Mouse (Mus musculus) liver, embryonic 14.5 days (tissue): ENCODE results near the gene Simc1.

Experiments
- CTCF ChIP-seq: IDR thresholded peaks from 2 replicates; pipeline ENCODE4 v1.5.1; 2016; ENCODE audit warnings: antibody characterized with exemption, low read depth, control low read depth
- EP300 ChIP-seq: IDR thresholded peaks from 2 replicates; pipeline ENCODE4 v1.6.1; 2016; ENCODE audit warnings: antibody characterized with exemption, low read depth

DNA sequence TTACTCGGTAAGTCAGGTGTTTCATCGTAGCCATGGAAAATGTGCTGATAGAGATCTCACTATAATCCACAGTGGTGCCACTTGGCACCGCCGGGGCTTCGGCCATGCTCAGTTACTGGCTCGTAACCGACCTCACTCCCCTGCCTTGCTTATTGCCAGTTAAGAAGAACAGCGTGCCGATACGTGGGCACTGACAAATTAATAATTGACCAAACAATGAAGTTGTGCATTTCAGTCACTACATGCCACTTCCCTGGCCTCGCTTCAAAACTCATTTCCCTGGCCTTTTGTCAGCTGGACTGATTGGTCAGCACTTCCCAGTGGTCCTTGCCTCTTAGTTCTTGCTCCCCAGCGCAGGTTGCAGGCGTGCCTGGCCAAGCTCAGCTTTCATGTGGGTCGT, 22.1 kb upstream of the Simc1 start:
- TF ChIP-seq CTCF (no peak), EP300 (no peak)
